Mouse (Mus musculus) ES-E14 (cell line): ENCODE results near the gene Npr2.

Experiments used
- MAFK ChIP-seq: IDR thresholded peaks from 2 replicates; pipeline ENCODE4 v1.6.1; 2014; ENCODE audit warnings: mild to moderate bottlenecking, low read depth, low read length, inconsistent platforms; ENCODE audit not compliant: insufficient read depth
- ZC3H11A ChIP-seq: IDR thresholded peaks from 2 replicates; pipeline ENCODE4 v1.6.1; 2012; ENCODE audit warnings: low read depth, mild to moderate bottlenecking, inconsistent platforms, low read length, borderline replicate concordance
- ZNF384 ChIP-seq: IDR thresholded peaks from 2 replicates; pipeline ENCODE4 v1.6.1; 2012; ENCODE audit warnings: low read depth, low read length, inconsistent platforms

- TF ChIP-seq ZC3H11A (no peak), ZNF384 (no peak), MAFK (no peak)
Observed at GRCm38 (mm10) chr4:43612534-43612933, 19.2 kb upstream of the Npr2 start.
